Mouse (Mus musculus) brain, embryonic 14.5 days (tissue): Measurements from ENCODE around the gene Nfkbie. TPM values are rescaled to one million over a fixed set of nuclear protein-coding genes. Genes with fewer than 3 reads are reported as not detected.

Source experiments
- DNase-seq: peaks from one replicate; pipeline ENCODE4 v3.0.0-alpha.2; 2011; ENCODE audit warnings: low read depth
- CTCF ChIP-seq: fragments of 200-500 bp; IDR thresholded peaks from 2 replicates; pipeline ENCODE4 v1.5.1; 2012; ENCODE audit warnings: inconsistent platforms, mild to moderate bottlenecking, moderate library complexity, borderline replicate concordance; ENCODE audit not compliant: insufficient read depth, insufficient read length; ENCODE audit errors: extremely low read depth
- POLR2A ChIP-seq: fragments of 200-500 bp; IDR thresholded peaks from 2 replicates; pipeline ENCODE4 v1.6.1; 2012; ENCODE audit warnings: mild to moderate bottlenecking, inconsistent platforms, borderline replicate concordance; ENCODE audit not compliant: poor library complexity, insufficient read depth, insufficient read length, severe bottlenecking; ENCODE audit errors: extremely low read depth
- polyA plus RNA-seq: library from polyadenylated mRNA; depleted of rRNA; stranded (reverse); fragments of >200 nt; gene quantifications from 2 replicates; pipeline ENCODE4 v1.2.3, GENCODE M21; 2012

Nfkbie gene
- polyA plus RNA-seq, 1 experiment = 3.4 TPM

DNA sequence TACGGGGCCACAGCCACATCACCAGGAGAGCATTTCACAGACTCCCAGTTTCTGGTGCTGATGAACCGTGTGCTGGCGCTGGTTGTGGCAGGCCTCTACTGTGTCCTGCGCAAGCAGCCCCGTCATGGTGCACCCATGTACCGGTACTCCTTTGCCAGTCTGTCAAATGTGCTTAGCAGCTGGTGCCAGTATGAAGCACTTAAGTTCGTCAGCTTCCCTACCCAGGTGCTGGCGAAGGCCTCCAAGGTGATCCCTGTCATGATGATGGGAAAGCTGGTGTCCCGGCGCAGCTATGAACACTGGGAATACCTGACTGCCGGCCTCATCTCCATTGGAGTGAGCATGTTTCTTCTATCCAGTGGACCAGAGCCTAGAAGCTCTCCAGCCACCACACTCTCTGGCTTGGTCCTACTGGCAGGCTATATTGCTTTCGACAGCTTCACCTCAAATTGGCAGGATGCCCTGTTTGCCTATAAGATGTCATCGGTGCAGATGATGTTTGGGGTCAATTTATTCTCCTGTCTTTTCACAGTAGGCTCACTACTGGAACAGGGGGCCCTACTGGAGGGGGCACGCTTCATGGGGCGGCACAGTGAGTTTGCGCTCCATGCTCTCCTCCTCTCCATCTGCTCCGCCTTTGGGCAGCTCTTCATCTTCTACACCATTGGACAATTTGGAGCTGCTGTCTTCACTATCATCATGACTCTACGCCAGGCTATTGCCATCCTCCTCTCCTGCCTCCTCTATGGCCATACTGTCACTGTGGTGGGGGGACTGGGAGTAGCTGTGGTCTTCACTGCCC, 11.1 kb downstream of the Nfkbie start:
- no peak for DNase-seq
- TF ChIP-seq POLR2A (no peak), CTCF (no peak)

DNA sequence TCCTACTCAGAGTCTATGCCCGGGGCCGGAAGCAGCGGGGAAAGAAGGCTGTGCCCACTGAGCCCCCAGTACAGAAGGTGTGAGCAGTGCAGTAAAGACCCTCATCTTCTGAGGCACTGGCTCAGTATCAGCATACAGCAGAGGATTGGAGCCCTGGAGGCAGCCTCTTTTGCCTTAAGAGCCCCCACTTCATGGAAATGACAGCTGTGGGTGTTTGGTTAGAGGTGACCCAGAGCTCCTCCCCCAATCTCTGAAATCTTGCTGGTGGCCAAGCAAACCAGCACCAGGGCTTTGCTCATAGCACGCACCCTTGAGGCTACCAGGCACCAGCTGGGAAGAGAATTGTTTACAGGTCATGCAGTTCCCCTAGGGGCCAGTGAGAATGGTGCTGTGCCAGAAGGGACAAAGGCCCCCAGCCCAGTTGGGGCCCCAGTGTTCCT, 11.7 kb downstream of the Nfkbie start:
- TF ChIP-seq CTCF = no peak
- TF ChIP-seq POLR2A = no peak
- DNase-seq = no peak

DNA sequence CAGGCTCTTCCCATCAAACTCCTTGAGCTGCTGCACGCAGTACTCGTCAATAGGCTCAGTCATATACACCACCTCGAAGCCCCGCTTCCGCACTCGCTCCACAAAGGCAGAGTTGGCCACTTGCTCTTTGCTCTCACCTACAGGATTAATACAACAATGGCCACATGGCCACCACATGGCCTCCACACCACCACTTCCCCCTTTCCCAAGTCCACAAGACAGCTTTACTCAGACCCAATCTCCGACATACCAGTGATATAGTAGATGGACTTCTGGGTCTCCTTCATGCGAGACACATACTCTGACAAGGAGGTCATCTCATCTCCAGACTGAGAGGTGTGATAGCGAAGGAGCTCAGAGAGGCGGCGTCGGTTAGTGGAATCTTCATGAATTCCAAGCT, 13.5 kb downstream of the Nfkbie start:
- TF ChIP-seq POLR2A = no peak
- TF ChIP-seq CTCF = no peak
- DNase-seq = no peak

GRCm38 (mm10) chr17:45569999-45570398, 14.5 kb downstream of the Nfkbie start:
- no peak for DNase-seq
- TF ChIP-seq CTCF = no peak
- no peak for TF ChIP-seq POLR2A

GRCm38 (mm10) chr17:45572103-45573086, 16.9 kb downstream of the Nfkbie start:
- DNase-seq = peak; percentile 95

DNA sequence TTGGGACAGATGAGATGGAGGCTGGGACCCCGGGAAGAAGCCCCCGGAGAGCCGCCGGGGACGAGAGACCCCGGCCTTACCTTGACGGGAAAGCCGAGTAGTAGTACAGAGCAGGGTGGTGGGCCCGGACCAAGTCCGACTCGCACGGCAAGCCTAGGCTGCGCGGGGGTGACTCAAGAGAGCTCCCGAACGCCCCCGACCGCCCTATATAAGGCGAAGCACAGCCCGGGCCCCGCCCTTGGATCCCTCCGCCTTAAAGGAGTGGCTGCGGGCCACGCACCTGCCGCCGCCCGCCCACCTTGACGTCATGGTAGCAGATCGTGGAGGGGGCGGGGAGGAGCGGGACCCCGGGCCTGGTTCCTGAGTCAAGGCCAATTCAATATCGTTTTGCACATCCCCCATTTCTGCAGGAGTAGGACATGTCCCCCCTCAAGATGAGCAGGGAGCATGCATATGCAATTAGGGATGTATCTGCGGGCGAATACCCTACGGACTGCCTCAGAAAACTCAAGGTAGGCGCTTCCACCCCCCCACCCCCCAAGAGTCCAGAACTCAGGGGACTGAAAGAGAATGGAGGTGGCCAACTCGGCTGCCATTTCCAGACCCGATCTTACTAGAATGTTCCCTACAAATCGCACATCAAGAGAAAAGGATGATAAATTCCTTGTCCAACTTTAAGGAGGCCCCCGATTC, 17.7 kb downstream of the Nfkbie start, which contains the start of gene Hsp90ab1:
Gene Hsp90ab1, minus strand, starts transcription at position 185 of the 693 bp plus-strand sequence.
- TF ChIP-seq POLR2A (peak; percentile 98; the same call in 1 of the 2 replicates), CTCF (no peak)
- DNase-seq = peak; percentile 99

More at GRCm38 (mm10) chr17:45572103-45573086, 16.9 kb downstream of the Nfkbie start:
- TF ChIP-seq CTCF (no peak), POLR2A (no peak; the same call in 1 of the 2 replicates)

GRCm38 (mm10) chr17:45573780-45574123, 18.2 kb downstream of the Nfkbie start:
- TF ChIP-seq POLR2A = no peak
- no peak for TF ChIP-seq CTCF
- peak; percentile 99 for DNase-seq

- TF ChIP-seq POLR2A (0 out of 2 replicates have a peak, but pooled peaks have one; percentile 23), CTCF (no peak)
- DNase-seq = peak; percentile 90
Observed at GRCm38 (mm10) chr17:45574129-45574761, 18.7 kb downstream of the Nfkbie start.

GRCm38 (mm10) chr17:45575123-45575897, 19.8 kb downstream of the Nfkbie start:
- no peak for DNase-seq
- no peak for TF ChIP-seq POLR2A
- no peak for TF ChIP-seq CTCF

DNA sequence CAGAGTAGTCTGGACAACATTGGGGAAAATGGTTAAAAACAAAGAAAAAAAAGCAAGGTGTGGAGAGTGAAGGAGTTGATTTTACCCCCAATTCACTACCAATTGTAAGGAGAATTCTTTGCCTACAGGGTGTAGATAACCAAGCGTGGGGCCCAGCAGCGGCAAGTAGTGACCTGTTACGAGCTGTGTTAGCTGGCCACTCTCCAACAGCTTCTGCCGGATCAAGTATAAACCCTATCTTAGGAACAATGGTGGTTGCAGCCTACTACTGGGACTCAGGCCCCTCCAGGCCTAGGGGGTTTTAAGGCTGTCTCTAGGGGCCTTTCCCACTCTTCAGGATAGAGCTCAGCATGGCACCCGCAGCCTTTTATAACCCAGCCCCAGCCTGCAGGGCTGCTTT, 22.7 kb downstream of the Nfkbie start:
- TF ChIP-seq POLR2A = no peak
- TF ChIP-seq CTCF = no peak
- no peak for DNase-seq

DNA sequence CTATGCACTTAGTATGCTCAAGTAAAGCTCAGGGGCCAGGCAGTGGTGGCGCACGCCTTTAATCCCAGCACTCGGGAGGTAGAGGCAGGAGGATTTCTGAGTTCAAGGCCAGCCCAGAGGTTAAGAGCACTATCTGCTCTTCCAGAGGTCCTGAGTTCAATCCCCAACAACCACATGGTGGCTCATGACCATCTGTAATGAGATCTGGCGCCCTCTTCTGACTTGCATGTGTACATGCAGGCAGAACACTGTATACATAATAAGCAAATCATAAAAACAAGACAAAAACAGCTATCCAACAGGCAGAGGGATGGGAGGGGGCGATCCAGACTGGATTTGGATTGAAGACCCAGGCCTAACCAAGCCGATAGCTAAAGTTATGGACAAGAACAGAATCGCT, 23.3 kb downstream of the Nfkbie start:
- TF ChIP-seq POLR2A = no peak
- TF ChIP-seq CTCF = peak; percentile 26; the same call in 1 of the 2 replicates
- DNase-seq = no peak
